Mouse (Mus musculus): ENCODE measurements around the gene Cpped1.

DNA sequence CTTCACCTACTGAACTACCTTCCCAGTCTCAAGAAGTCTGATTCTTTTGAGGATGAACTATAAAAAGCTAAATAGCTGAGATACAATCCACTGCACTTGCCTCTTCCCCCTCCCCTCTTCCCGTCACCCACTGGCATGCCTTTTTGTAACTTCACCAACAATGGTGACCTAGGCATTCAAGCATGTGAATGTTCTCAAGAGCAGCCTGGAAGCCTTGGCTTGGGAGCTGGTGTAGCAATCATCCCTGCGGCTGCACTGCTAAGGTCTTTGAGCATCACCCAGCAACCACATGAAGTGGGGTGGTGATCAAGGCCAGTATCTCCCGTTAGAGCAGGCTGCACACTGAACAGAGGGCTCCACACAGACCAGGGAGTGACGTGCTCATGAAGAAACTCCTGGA lies 114.6 kb downstream of the Cpped1 start:
- TF ChIP-seq TAL1 (IDR thresholded peaks at IDR 0.05; ENCODE audit: low read length) (no peak), GATA1 (IDR thresholded peaks at IDR 0.05; ENCODE audit: low read length) (no peak)
